Mouse (Mus musculus) kidney, adult 8-10 months (tissue): ENCODE results near the gene Nfkbiz.

Source experiments
- DNase-seq, 2 experiments: peaks; one replicate each; pipeline ENCODE4 v3.0.0; 2022

Nfkbiz gene

GRCm38 (mm10) chr16:55798845-55799244, 39.9 kb downstream of the Nfkbiz start:
- no peak for DNase-seq

GRCm38 (mm10) chr16:55790326-55790725, 48.4 kb downstream of the Nfkbiz start:
- DNase-seq = no peak

- DNase-seq = peak; percentile 13 to 29
Observed at GRCm38 (mm10) chr16:55789291-55789690, 49.4 kb downstream of the Nfkbiz start.

- DNase-seq = no peak
Observed at GRCm38 (mm10) chr16:55788671-55789070, 50.0 kb downstream of the Nfkbiz start.

GRCm38 (mm10) chr16:55787385-55788072, 51.2 kb downstream of the Nfkbiz start:
- DNase-seq = no peak

GRCm38 (mm10) chr16:55784379-55784778, 54.3 kb downstream of the Nfkbiz start:
- no peak for DNase-seq

GRCm38 (mm10) chr16:55783923-55784322, 54.8 kb downstream of the Nfkbiz start:
- no peak for DNase-seq

GRCm38 (mm10) chr16:55782911-55783310, 55.8 kb downstream of the Nfkbiz start:
- DNase-seq = no peak

- no peak for DNase-seq
Observed at GRCm38 (mm10) chr16:55781809-55782208, 56.9 kb downstream of the Nfkbiz start.

- DNase-seq = no peak
Observed at GRCm38 (mm10) chr16:55780958-55781558, 57.6 kb downstream of the Nfkbiz start.

GRCm38 (mm10) chr16:55776329-55776728, 62.4 kb downstream of the Nfkbiz start:
- DNase-seq = no peak

- no peak for DNase-seq
Observed at GRCm38 (mm10) chr16:55770247-55770646, 68.5 kb downstream of the Nfkbiz start.
